Mouse (Mus musculus) large intestine, adult 2 months (tissue): ENCODE measurements around the gene Gm9918. TPM values are rescaled to one million over a fixed set of nuclear protein-coding genes. Genes with fewer than 3 reads are reported as not detected.
"Not testable (repeated sequence)": the region's sequence is repeated elsewhere in the genome, so short reads cannot be mapped to it uniquely, and the experiment has no call there.

Experiments
- DNase-seq: peaks from one replicate; pipeline ENCODE4 v3.0.0-alpha.2; 2012; ENCODE audit warnings: low read depth, low spot score
- WGBS: fragments of 180-500 bp; shearing (Covaris S2); methylation state at CpG from one replicate; pipeline ENCODE4 v1.1.7; 2018; 5-methylcytosine and 5-hydroxymethylcytosine counted together
- polyA plus RNA-seq: library from polyadenylated mRNA; depleted of rRNA; stranded (reverse); fragments of >200 nt; gene quantifications from 2 replicates; pipeline ENCODE4 v1.2.3, GENCODE M21; 2012; rRNA removed

Gene Gm9918
- not detected in 2 replicates for polyA plus RNA-seq

- 46% methylated on average over 21 of the region's 21 CpGs for WGBS
- no peak for DNase-seq
Observed at GRCm38 (mm10) chr15:102270274-102270960, at the start of gene Gm9918. Gene Gm9918 (plus strand): TSS chr15:102270563.

GRCm38 (mm10) chr15:102222386-102222785 is 48.0 kb upstream of the Gm9918 start:
- no peak for DNase-seq
- 63% methylated on average over 10 of the region's 10 CpGs for WGBS

GRCm38 (mm10) chr15:102224186-102224991 is 46.0 kb upstream of the Gm9918 start:
- no peak for DNase-seq
- WGBS, result 6% methylated on average over 43 of the region's 43 CpGs

- no peak for DNase-seq
- 26% methylated on average over 21 of the region's 21 CpGs for WGBS
Observed at GRCm38 (mm10) chr15:102224992-102225617, 45.3 kb upstream of the Gm9918 start.

GRCm38 (mm10) chr15:102225619-102226018 is 44.7 kb upstream of the Gm9918 start:
- DNase-seq, result not testable (repeated sequence)
- 55% methylated on average over 6 of the region's 6 CpGs for WGBS

GRCm38 (mm10) chr15:102230408-102231321 is 39.7 kb upstream of the Gm9918 start:
- no peak for DNase-seq
- WGBS, result 81% methylated on average over 17 of the region's 17 CpGs

- DNase-seq, result no peak
Observed at GRCm38 (mm10) chr15:102231748-102232147, 38.6 kb upstream of the Gm9918 start, which contains the start of gene Itgb7. Gene Itgb7 (minus strand): TSS chr15:102231944.

GRCm38 (mm10) chr15:102232764-102233163 is 37.6 kb upstream of the Gm9918 start:
- DNase-seq, result no peak
- 74% methylated on average over 7 of the region's 7 CpGs for WGBS

More at GRCm38 (mm10) chr15:102231748-102232147, 38.6 kb upstream of the Gm9918 start, which contains the start of gene Itgb7:
- 25% methylated on average over 6 of the region's 6 CpGs for WGBS

- no peak for DNase-seq
Observed at GRCm38 (mm10) chr15:102233896-102234295, 36.5 kb upstream of the Gm9918 start.

GRCm38 (mm10) chr15:102235371-102236027 is 34.9 kb upstream of the Gm9918 start:
- DNase-seq, result no peak
- WGBS, result 13% methylated on average over 21 of the region's 21 CpGs

More at GRCm38 (mm10) chr15:102233896-102234295, 36.5 kb upstream of the Gm9918 start:
- 11% methylated on average over 2 of the region's 2 CpGs for WGBS

GRCm38 (mm10) chr15:102238543-102239259 is 31.7 kb upstream of the Gm9918 start:
- DNase-seq, result no peak
- 91% methylated on average over 14 of the region's 14 CpGs for WGBS

- DNase-seq, result no peak
- 17% methylated on average over 9 of the region's 9 CpGs for WGBS
Observed at GRCm38 (mm10) chr15:102239260-102239590, 31.1 kb upstream of the Gm9918 start.

GRCm38 (mm10) chr15:102239851-102240250 is 30.5 kb upstream of the Gm9918 start:
- WGBS, result 83% methylated on average over 11 of the region's 11 CpGs
- DNase-seq, result no peak

- DNase-seq, result no peak
- 90% methylated on average over 4 of the region's 4 CpGs for WGBS
Observed at GRCm38 (mm10) chr15:102240607-102241006, 29.8 kb upstream of the Gm9918 start.

GRCm38 (mm10) chr15:102242404-102243228 is 27.7 kb upstream of the Gm9918 start:
- DNase-seq, result no peak

GRCm38 (mm10) chr15:102243229-102244190 is 26.9 kb upstream of the Gm9918 start:
- DNase-seq, result peak; percentile 94
- 11% methylated on average over 22 of the region's 22 CpGs for WGBS

More at GRCm38 (mm10) chr15:102242404-102243228, 27.7 kb upstream of the Gm9918 start:
- 55% methylated on average over 12 of the region's 12 CpGs for WGBS
